Mouse (Mus musculus): ENCODE data around the gene Fau. TPM values are rescaled to one million over a fixed set of nuclear protein-coding genes. Genes with fewer than 3 reads are reported as not detected.

The Fau gene
- polyA plus RNA-seq, 1 experiment from 2014 or later = 729 TPM

DNA sequence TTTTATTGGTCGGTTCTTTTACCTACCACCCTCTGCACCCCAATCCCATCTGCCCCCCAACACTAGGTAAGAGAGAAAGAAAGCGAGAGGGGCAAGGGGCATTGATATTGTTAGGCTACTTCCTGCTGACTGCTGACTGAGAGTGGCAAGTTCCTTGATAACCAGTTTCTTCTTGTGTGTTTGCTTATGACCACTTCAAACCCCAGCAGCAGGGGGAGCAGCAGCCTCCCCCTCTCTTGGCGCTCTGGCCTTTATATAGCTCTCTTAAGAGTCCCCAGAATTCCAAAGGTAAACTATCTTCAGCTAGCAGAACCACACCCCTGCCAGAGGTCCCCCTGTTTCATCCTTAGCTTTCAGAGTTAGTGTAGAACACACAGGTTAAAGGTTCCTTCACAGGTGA is 37.4 kb upstream of the Fau start:
- Histone ChIP-seq H3K36me3 (ENCODE audit: control insufficient read depth, insufficient read depth, low read length) (no peaks in the 10 kb centered on the region), H3K4me3 (ENCODE audit: low read depth, low read length) (no peak overlapping the region), H3K4me1 (replicated peaks; ENCODE audit: control insufficient read depth, insufficient read depth, low read length) (peaks cover 3% of the 10 kb centered on the region), H3K9me3 (ENCODE audit: control insufficient read depth, low read length) (no peaks in the 10 kb centered on the region), H3K4me2 (ENCODE audit: low read depth, low read length, severe bottlenecking) (no peak overlapping the region), H3K27ac (ENCODE audit: low read depth, low read length) (no peak overlapping the region), H3K9ac (ENCODE audit: low read length) (no peak overlapping the region), H3K27me3 (ENCODE audit: control insufficient read depth, insufficient read depth, low read length) (peaks cover 8% of the 10 kb centered on the region)
- DNase-seq (ENCODE audit: low spot score) = no peak
- 67% methylated on average over 3 of the region's 3 CpGs for WGBS
- ATAC-seq (replicated peaks; ENCODE audit: low FRiP score) = no peak

DNA sequence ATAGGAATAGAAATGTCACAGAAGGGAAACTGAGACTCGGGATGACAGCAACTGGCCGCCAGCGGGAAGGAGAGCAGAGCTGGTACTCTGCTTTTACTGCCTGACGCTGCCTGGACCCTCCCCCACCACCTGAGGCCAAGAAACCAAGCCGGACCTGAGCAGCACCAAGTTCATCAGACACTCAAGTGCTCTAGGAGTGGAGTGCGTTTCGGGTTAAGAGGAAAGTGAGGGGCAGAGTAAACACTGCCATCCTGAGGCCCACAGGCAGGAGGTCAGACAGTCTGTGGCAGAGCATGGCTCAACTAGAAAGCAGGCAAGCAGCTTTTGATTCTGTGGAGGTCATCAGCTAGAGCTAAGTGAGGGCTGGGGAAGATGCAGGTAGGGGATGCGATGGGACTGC is 34.6 kb upstream of the Fau start:
- no peak for ATAC-seq (replicated peaks; ENCODE audit: low FRiP score)
- no peak overlapping the region for H3K27ac ChIP-seq (ENCODE audit: low read depth, low read length)
- H3K9ac ChIP-seq (ENCODE audit: low read length) = no peak overlapping the region
- no peak overlapping the region for H3K4me3 ChIP-seq (ENCODE audit: low read depth, low read length)
- DNase-seq (ENCODE audit: low spot score) = no peak
- H3K27me3 ChIP-seq (ENCODE audit: control insufficient read depth, insufficient read depth, low read length) = no peaks in the 10 kb centered on the region
- no peak overlapping the region for H3K4me2 ChIP-seq (ENCODE audit: low read depth, low read length, severe bottlenecking)
- WGBS = 71% methylated on average over 8 of the region's 8 CpGs
- H3K4me1 ChIP-seq (replicated peaks; ENCODE audit: control insufficient read depth, insufficient read depth, low read length) = no peaks in the 10 kb centered on the region
- no peaks in the 10 kb centered on the region for H3K36me3 ChIP-seq (ENCODE audit: control insufficient read depth, insufficient read depth, low read length)
- H3K9me3 ChIP-seq (ENCODE audit: control insufficient read depth, low read length) = no peaks in the 10 kb centered on the region

DNA sequence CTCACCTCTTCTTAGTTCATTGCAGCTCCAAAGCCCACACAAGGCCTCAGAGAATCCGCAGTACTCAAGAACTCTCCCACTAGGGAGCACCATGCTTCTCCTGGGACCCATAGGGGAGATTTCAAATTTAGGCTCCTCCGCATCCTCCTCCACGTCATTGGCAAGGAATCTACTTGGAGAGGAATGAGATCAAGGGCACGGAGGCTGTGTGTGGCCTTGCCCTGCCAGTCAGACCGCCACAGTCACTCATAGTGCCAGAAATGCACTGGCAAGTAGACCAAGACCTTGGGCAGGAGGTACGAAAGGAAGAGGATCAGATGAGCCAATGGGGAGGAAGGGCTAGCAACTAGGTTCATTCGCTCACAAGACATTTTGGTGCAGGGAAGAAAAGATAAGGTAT is 33.7 kb upstream of the Fau start:
- 83% methylated on average over 7 of the region's 7 CpGs for WGBS
- no peaks in the 10 kb centered on the region for H3K27me3 ChIP-seq (ENCODE audit: control insufficient read depth, insufficient read depth, low read length)
- H3K27ac ChIP-seq (ENCODE audit: low read depth, low read length) = no peak overlapping the region
- no peak overlapping the region for H3K4me3 ChIP-seq (ENCODE audit: low read depth, low read length)
- ATAC-seq (replicated peaks; ENCODE audit: low FRiP score) (no peak), DNase-seq (ENCODE audit: low spot score) (no peak)
- H3K4me1 ChIP-seq (replicated peaks; ENCODE audit: control insufficient read depth, insufficient read depth, low read length) = no peaks in the 10 kb centered on the region
- no peaks in the 10 kb centered on the region for H3K36me3 ChIP-seq (ENCODE audit: control insufficient read depth, insufficient read depth, low read length)
- H3K9ac ChIP-seq (ENCODE audit: low read length) = no peak overlapping the region
- no peak overlapping the region for H3K4me2 ChIP-seq (ENCODE audit: low read depth, low read length, severe bottlenecking)
- no peaks in the 10 kb centered on the region for H3K9me3 ChIP-seq (ENCODE audit: control insufficient read depth, low read length)

DNA sequence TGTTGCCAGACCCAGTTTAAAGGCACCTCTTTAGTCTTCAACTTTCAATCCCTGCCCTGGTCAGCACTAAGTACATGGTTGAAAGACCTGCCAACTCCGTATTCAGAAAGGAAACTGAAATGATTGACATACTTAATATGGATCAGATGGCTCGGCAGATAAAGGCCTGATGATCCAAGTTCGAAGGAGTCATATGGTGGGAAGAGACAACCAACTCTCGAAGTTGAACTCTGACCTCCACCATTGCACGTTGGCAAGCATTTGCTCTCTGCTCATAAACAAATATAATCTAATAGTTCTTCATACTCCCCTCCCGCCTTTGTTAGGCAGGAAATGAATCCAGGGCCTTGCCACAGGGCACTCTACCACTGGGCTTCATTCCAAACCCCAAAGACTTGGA is 28.7 kb upstream of the Fau start:
- no peak overlapping the region for H3K27ac ChIP-seq (ENCODE audit: low read depth, low read length)
- no peak overlapping the region for H3K4me3 ChIP-seq (ENCODE audit: low read depth, low read length)
- H3K9me3 ChIP-seq (ENCODE audit: control insufficient read depth, low read length) = no peaks in the 10 kb centered on the region
- DNase-seq (ENCODE audit: low spot score) (no peak), ATAC-seq (replicated peaks; ENCODE audit: low FRiP score) (no peak)
- H3K36me3 ChIP-seq (ENCODE audit: control insufficient read depth, insufficient read depth, low read length) = no peaks in the 10 kb centered on the region
- no peak overlapping the region for H3K4me2 ChIP-seq (ENCODE audit: low read depth, low read length, severe bottlenecking)
- 84% methylated on average over 6 of the region's 6 CpGs for WGBS
- H3K4me1 ChIP-seq (replicated peaks; ENCODE audit: control insufficient read depth, insufficient read depth, low read length) = no peaks in the 10 kb centered on the region
- H3K27me3 ChIP-seq (ENCODE audit: control insufficient read depth, insufficient read depth, low read length) = no peaks in the 10 kb centered on the region
- H3K9ac ChIP-seq (ENCODE audit: low read length) = no peak overlapping the region

DNA sequence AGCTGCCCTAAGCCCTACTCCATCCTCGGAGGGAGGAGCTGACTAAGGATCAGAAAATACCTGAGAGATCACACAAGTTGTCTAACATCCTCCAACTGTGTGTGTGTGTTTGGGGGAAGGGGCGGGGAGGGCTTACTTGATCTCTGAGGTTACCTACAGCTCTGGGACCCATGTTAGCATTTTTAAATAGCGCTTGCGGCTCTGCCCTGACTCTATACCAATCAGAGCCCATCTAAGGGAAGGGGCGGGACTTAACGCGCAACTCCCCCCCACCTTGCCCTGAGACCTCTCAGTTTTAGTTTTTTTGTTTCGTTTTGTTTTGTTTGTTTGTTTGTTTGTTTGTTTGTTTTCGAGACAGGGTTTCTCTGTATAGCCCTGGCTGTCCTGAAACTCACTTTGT is 28.2 kb upstream of the Fau start:
- ATAC-seq (replicated peaks; ENCODE audit: low FRiP score) (no peak), DNase-seq (ENCODE audit: low spot score) (peak; percentile 19)
- no peaks in the 10 kb centered on the region for H3K36me3 ChIP-seq (ENCODE audit: control insufficient read depth, insufficient read depth, low read length)
- 78% methylated on average over 9 of the region's 9 CpGs for WGBS
- H3K4me1 ChIP-seq (replicated peaks; ENCODE audit: control insufficient read depth, insufficient read depth, low read length) = no peaks in the 10 kb centered on the region
- H3K27ac ChIP-seq (ENCODE audit: low read depth, low read length) = no peak overlapping the region
- H3K9ac ChIP-seq (ENCODE audit: low read length) = no peak overlapping the region
- no peaks in the 10 kb centered on the region for H3K27me3 ChIP-seq (ENCODE audit: control insufficient read depth, insufficient read depth, low read length)
- H3K9me3 ChIP-seq (ENCODE audit: control insufficient read depth, low read length) = no peaks in the 10 kb centered on the region
- no peak overlapping the region for H3K4me3 ChIP-seq (ENCODE audit: low read depth, low read length)
- H3K4me2 ChIP-seq (ENCODE audit: low read depth, low read length, severe bottlenecking) = no peak overlapping the region

DNA sequence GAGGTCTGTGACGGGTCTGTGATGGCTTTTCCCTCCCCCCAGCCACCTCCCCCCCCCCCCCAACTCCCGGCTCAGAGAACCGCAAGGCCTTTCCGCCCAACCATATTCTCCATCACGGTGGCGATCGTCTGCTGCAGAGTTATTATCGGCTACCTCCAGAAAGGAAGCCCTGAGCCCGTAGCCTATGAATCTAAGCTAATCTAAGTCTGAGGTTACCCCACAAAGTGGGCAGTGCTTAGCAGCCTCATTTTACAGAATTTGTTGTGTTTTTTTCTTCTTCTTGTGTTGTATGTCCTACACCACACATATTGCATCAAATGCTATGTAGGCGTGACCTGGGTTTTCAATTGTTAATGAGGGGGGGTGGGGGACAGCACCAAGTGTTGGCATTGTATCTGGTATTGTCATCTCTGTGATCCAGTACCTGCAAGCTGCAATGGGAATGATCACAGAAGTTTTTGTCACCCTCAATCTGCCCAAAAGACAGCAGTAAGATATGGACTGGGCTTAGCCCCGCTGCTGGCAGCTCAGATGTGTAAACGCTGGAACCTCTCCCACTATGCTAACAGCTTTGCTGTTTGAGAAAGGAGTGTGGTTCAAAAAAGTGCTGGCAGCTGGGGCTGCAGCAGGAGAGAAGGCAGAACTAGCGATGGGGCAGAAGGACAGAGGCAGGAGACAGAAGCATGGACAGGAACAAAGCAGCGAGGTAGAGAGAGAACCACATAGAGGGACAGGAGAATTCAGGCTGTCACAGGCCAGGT is 26.9 kb upstream of the Fau start:
- DNase-seq (ENCODE audit: low spot score) (peak; percentile 39), ATAC-seq (replicated peaks; ENCODE audit: low FRiP score) (no peak)
- no peaks in the 10 kb centered on the region for H3K9me3 ChIP-seq (ENCODE audit: control insufficient read depth, low read length)
- no peaks in the 10 kb centered on the region for H3K27me3 ChIP-seq (ENCODE audit: control insufficient read depth, insufficient read depth, low read length)
- H3K4me3 ChIP-seq (ENCODE audit: low read depth, low read length) = no peak overlapping the region
- no peaks in the 10 kb centered on the region for H3K36me3 ChIP-seq (ENCODE audit: control insufficient read depth, insufficient read depth, low read length)
- H3K9ac ChIP-seq (ENCODE audit: low read length) = no peak overlapping the region
- H3K4me1 ChIP-seq (replicated peaks; ENCODE audit: control insufficient read depth, insufficient read depth, low read length) = no peaks in the 10 kb centered on the region
- WGBS = 80% methylated on average over 14 of the region's 14 CpGs
- no peak overlapping the region for H3K4me2 ChIP-seq (ENCODE audit: low read depth, low read length, severe bottlenecking)
- no peak overlapping the region for H3K27ac ChIP-seq (ENCODE audit: low read depth, low read length)

DNA sequence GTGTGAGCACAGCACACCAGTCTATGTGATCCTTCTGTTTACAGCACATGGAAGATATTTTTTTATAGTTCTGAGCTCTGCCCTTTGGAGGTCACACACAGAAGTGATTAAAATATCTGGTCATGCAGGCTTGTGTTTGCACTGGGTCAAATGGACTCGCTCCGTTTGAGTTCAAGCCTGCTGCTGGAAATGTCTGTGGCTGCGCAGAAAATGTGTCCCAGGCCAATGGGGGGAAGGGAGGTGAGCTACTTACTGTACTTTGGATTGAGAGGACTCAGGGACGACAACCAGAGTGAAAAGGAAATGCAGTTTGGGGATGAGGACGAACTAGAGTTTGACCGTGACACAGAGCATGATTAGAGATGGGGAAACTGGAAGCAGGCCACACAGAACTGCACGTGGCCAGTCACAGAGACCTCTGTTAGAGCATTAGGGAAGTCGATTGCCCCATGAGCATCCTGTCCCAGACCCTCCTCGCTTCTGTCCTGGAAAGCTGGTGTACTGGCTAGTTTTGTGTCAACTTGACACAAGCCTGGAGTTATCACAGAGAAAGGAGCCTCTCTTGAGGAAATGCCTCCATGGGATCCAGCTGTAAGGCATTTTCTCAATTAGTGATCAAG is 21.6 kb upstream of the Fau start:
- ATAC-seq (replicated peaks; ENCODE audit: low FRiP score) (no peak), DNase-seq (ENCODE audit: low spot score) (no peak)
- no peaks in the 10 kb centered on the region for H3K27me3 ChIP-seq (ENCODE audit: control insufficient read depth, insufficient read depth, low read length)
- H3K9me3 ChIP-seq (ENCODE audit: control insufficient read depth, low read length) = no peaks in the 10 kb centered on the region
- H3K4me2 ChIP-seq (ENCODE audit: low read depth, low read length, severe bottlenecking) = no peak overlapping the region
- no peak overlapping the region for H3K4me3 ChIP-seq (ENCODE audit: low read depth, low read length)
- 78% methylated on average over 9 of the region's 9 CpGs for WGBS
- H3K36me3 ChIP-seq (ENCODE audit: control insufficient read depth, insufficient read depth, low read length) = no peaks in the 10 kb centered on the region
- H3K27ac ChIP-seq (ENCODE audit: low read depth, low read length) = no peak overlapping the region
- no peak overlapping the region for H3K9ac ChIP-seq (ENCODE audit: low read length)
- no peaks in the 10 kb centered on the region for H3K4me1 ChIP-seq (replicated peaks; ENCODE audit: control insufficient read depth, insufficient read depth, low read length)

DNA sequence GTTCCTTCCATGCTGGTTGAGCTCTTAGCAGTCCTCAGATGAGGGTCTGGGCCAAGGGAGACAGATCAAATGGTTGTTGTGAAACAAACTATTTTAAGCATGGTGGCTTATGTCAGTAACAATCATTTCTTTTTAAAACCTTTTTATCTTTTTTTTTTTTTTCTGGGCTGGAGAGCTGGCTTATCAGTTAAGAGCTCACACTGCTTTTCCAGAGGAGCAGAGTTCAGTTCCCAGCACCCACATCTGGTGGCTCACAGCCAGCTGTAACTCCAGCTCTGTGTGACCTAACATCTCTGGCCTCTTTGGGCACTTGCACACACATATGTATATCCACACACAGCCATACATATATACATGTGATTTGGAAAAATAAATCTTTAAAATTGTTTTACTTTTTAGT is 19.9 kb upstream of the Fau start:
- no peak overlapping the region for H3K4me2 ChIP-seq (ENCODE audit: low read depth, low read length, severe bottlenecking)
- H3K27me3 ChIP-seq (ENCODE audit: control insufficient read depth, insufficient read depth, low read length) = no peaks in the 10 kb centered on the region
- ATAC-seq (replicated peaks; ENCODE audit: low FRiP score) (no peak), DNase-seq (ENCODE audit: low spot score) (no peak)
- H3K4me1 ChIP-seq (replicated peaks; ENCODE audit: control insufficient read depth, insufficient read depth, low read length) = no peaks in the 10 kb centered on the region
- no peaks in the 10 kb centered on the region for H3K36me3 ChIP-seq (ENCODE audit: control insufficient read depth, insufficient read depth, low read length)
- no peak overlapping the region for H3K4me3 ChIP-seq (ENCODE audit: low read depth, low read length)
- H3K9ac ChIP-seq (ENCODE audit: low read length) = no peak overlapping the region
- H3K27ac ChIP-seq (ENCODE audit: low read depth, low read length) = no peak overlapping the region
- no peaks in the 10 kb centered on the region for H3K9me3 ChIP-seq (ENCODE audit: control insufficient read depth, low read length)

DNA sequence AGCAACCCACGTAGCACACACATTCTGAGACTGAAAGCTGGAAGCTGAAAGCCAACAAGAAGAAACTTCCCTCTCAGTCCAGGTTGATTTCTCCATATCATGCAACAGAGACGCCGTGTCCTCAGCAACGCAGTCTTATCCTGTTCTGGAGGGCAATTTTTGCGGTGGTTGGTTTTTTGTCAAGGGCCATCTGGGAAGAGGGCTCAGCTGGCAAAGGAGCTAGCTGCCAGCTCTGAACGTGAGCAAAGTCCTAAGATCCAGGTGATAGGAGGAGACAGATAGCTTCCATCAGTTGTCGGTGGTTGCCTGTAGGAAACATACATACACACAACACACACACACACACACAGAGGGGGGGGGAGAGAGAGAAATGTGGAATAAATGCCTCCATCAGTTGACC is 19.3 kb upstream of the Fau start:
- H3K27ac ChIP-seq (ENCODE audit: low read depth, low read length) = no peak overlapping the region
- H3K9me3 ChIP-seq (ENCODE audit: control insufficient read depth, low read length) = no peaks in the 10 kb centered on the region
- WGBS = 85% methylated on average over 7 of the region's 7 CpGs
- no peaks in the 10 kb centered on the region for H3K27me3 ChIP-seq (ENCODE audit: control insufficient read depth, insufficient read depth, low read length)
- no peak overlapping the region for H3K4me3 ChIP-seq (ENCODE audit: low read depth, low read length)
- ATAC-seq (replicated peaks; ENCODE audit: low FRiP score) = no peak
- no peaks in the 10 kb centered on the region for H3K36me3 ChIP-seq (ENCODE audit: control insufficient read depth, insufficient read depth, low read length)
- no peak overlapping the region for H3K4me2 ChIP-seq (ENCODE audit: low read depth, low read length, severe bottlenecking)
- DNase-seq (ENCODE audit: low spot score) = peak; percentile 39
- H3K4me1 ChIP-seq (replicated peaks; ENCODE audit: control insufficient read depth, insufficient read depth, low read length) = no peaks in the 10 kb centered on the region
- no peak overlapping the region for H3K9ac ChIP-seq (ENCODE audit: low read length)

Data from forebrain, embryonic 11.5 days (tissue).